Comparison of ENCODE assay signal across 8 mouse cellular contexts in genomic region chr9:63108580-63108979, GRCm38 (mm10). TPM values are rescaled to one million over a fixed set of nuclear protein-coding genes. Genes with fewer than 3 reads are reported as not detected.
DNase-seq lines count a peak whose midpoint lies in the region; ATAC-seq and TF ChIP-seq lines count a peak whose summit lies in the region.

No protein-coding gene starts in this region.

- peak; percentile 45 for DNase-seq in adrenal gland, postnatal 14 days
- DNase-seq in adrenal gland, adult 18-20 months (ENCODE audit: low spot score in 2 of 2) = no peak
- DNase-seq in kidney, postnatal 10 days = peak; percentile 68
- DNase-seq in lung, postnatal 36 days = peak; percentile 59
- no peak for DNase-seq in cerebellum, adult 8-10 months
- DNase-seq in right cerebral cortex, postnatal 14 days = no peak

- no peaks in the 10 kb centered on the region for H3K9me3 ChIP-seq in heart, embryonic 14.5 days (ENCODE audit: control insufficient read depth, low read length)

- no peak for TF ChIP-seq CTCF in bone marrow macrophage, adult 2 months (IDR thresholded peaks at IDR 0.05; ENCODE audit: low read depth, low read length)

- no peak for TF ChIP-seq POLR2A in bone marrow macrophage, adult 2 months (IDR thresholded peaks at IDR 0.05; ENCODE audit: borderline replicate concordance, low read depth, low read length)

- H3K4me3 ChIP-seq in bone marrow macrophage, adult 2 months (ENCODE audit: insufficient read depth, low read length) = peak overlapping the region; percentile 69
- peak overlapping the region; percentile 57 to 67 for H3K4me3 ChIP-seq in heart, embryonic 14.5 days (ENCODE audit: control insufficient read depth in 1 of 2, insufficient read depth in 1 of 2, low read depth in 1 of 2, low read length in 2 of 2)

- H3K36me3 ChIP-seq in heart, embryonic 14.5 days (ENCODE audit: control insufficient read depth, insufficient read depth, low read length) = no peaks in the 10 kb centered on the region

- no peaks in the 10 kb centered on the region for H3K27me3 ChIP-seq in heart, embryonic 14.5 days (ENCODE audit: control insufficient read depth, insufficient read depth, low read length)

- H3K9ac ChIP-seq in heart, embryonic 14.5 days (ENCODE audit: low read length) = peak overlapping the region; percentile 90

- H3K4me2 ChIP-seq in heart, embryonic 14.5 days (ENCODE audit: low read length) = peak overlapping the region; percentile 73

- peak; percentile 47; the same call in 1 of the 2 replicates for ATAC-seq in heart, embryonic 14.5 days (ENCODE audit: insufficient number of reproducible peaks, insufficient read depth, low FRiP score, low read depth)

- no peak overlapping the region for H3K27ac ChIP-seq in bone marrow macrophage, adult 2 months (ENCODE audit: insufficient read depth, low read depth, low read length)
- H3K27ac ChIP-seq in heart, embryonic 14.5 days (replicated peaks in 1 of 2; ENCODE audit: control insufficient read depth in 1 of 2, insufficient read depth in 1 of 2, low read depth in 2 of 2, low read length in 2 of 2) = peak overlapping the region; percentile 98 to 100

- H3K4me1 ChIP-seq in bone marrow macrophage, adult 2 months (ENCODE audit: control insufficient read depth, insufficient read depth, low read length) = peaks cover 4% of the 10 kb centered on the region
- peaks cover 9 to 18% of the 10 kb centered on the region in 2 experiments for H3K4me1 ChIP-seq in heart, embryonic 14.5 days (ENCODE audit: control insufficient read depth in 2 of 2, insufficient read depth in 2 of 2, low read length in 2 of 2)

- WGBS in heart, embryonic 14.5 days = 21% methylated on average over 4 of the region's 4 CpGs

RNA-seq across cellular contexts. Expression of gene Skor1, which starts 40.2 kb away (rescaled TPM):
- not detected in 2 replicates for total RNA-seq in adrenal gland, postnatal 14 days (2021)
- total RNA-seq in adrenal gland, adult 18-20 months (2021) = under 1 TPM; 0.06 to 0.10 TPM
- polyA plus RNA-seq in bone marrow macrophage, adult 2 months (2012; ENCODE audit: insufficient read depth, insufficient read length, missing spikeins) = not detected in 2 replicates
- polyA plus RNA-seq in heart, embryonic 14.5 days (2014; fragmentation: Nextera tagmentation; extraction: Ambion mirVana) = not detected in 2 replicates

Comparison
In these comparisons a context has a peak if more than half of its experiments do, and no peak if none do; other contexts are left out.
1. DNase-seq: peak in adrenal gland, postnatal 14 days (single experiment), kidney, postnatal 10 days (single experiment) and lung, postnatal 36 days (single experiment); none in adrenal gland, adult 18-20 months (0 of 2), cerebellum, adult 8-10 months (single experiment) and right cerebral cortex, postnatal 14 days (single experiment).